Mouse (Mus musculus): ENCODE measurements around the gene Gon7.

Gon7 gene

DNA sequence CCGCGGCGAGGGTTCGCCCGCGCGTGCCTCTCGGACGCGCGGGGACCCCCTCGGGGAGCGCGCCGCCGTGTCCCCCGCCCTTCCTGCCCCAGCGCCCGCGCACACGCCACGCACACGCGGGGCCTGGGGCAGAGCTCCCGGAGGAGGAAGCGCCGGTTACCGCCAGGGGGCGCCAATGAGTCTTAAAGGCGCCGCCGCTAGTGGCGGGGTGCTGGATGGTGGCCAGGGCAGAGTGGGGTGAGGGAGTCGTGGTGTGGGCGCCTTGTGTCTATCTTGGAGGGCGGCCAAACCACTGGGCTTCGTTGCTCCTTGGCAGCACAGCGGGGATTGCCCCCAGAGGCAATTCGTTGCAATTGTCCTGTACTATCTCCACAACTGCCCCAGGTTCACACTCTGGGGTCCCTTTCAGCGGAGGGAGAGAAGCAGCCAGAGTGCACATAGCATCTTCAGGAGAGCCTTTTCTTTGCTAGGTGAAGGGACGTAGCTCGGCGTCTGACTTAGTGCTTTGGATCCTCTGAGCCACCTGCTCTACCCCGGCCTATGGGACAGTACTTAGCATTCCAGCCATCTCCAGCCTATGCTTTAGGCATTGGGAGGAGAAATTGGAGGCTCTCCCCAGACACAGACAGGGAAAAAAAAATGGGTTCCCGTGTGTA is 52.3 kb downstream of the Gon7 start:
- peak; percentile 99 for DNase-seq

DNA sequence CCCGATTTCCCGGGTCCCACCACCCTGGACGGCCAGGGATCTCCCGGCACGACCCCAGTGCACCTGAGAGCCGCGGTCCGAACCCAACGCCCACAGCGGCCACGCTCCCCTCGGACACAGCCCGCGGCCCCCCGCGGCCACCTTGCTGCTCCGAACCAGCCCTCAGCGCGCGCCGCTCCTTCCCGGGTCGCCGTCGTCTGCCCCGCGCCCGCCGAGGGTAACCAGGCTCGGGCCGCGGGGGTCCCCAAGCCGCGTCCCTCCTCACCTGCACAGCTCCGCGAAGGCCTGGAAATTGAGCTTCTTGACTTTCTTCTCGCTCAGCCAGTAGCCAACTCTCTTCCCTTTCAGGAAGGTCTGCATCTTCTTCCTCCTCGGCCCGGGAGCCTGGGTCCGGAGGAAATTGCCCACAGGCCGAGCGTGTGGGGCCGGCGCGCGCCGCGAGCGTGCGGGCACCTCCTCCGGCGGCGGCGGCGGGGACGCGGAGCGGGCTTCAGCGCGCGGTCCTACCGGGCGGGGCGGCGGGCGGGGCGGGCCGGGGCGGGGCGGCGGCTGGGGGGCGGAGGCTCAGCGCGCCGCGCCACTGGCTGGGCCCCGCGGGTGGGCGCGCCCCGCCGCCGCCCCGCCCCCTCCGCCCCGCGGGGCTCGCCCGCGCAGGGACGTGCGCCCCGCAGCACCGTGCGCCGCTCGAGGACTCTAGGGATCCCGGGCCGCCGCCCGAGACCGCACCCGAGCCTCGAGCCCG is 53.0 kb downstream of the Gon7 start, which contains the start of gene Itpk1:
Itpk1 (minus strand) TSS at position 474 of the 742 bp plus-strand sequence.
- DNase-seq: peak; percentile 73

DNA sequence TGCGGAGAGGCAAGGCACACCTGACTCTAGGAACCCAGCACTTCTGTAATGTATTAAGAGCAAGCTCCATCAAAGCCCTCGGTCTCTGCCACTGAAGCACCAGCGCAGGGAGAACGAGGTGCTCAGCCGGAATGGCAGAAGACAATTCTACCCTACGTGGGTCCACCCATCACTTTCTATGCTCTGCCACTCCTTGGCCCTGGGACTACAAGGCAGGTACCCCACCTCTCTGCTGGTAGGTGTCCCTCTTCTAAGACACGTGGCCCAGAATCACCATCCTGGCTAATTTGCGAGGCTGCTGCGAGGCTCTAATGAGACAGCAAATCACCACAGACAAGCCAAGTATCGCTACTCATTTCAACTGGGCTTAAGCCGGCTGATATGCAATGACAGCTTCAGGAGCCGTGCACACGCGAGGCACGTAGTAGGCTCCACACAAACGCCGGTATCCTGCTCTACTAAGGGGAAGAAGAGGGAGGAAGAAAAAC is 53.6 kb downstream of the Gon7 start:
- DNase-seq: no peak

DNA sequence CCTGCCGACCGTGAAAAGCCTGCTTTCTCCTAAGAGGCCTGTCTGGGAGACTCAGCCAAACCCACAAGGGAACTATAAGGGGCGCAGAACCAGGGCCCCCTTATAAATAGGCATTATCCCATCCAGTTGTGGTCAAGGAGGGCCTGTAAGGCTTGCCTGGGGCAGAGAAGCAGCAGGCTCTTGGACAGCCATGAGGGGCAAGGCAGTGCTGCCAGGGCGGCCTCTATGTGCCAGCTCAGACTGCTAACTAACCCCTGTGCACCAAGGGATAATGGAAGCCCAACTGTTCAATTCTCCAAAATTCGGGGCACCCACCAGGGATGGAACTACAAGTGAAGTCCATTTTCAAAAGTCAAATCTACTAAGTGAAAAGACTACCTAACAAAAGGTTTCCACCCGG is 54.2 kb downstream of the Gon7 start:
- DNase-seq: no peak

Data from right cerebral cortex, postnatal 4 days (tissue).